Mouse (Mus musculus) heart, adult 9 months (tissue): Measurements from ENCODE around the gene Il4i1.

ENCODE experiments used
- DNase-seq, 2 experiments: peaks; one replicate each; pipeline ENCODE4 v3.0.0; 2022; ENCODE audit warnings: low spot score in 2 of 2

Il4i1 gene

GRCm38 (mm10) chr7:44848561-44849415, 32.6 kb downstream of the Il4i1 start, which contains the start of the genes Akt1s1 and Tbc1d17:
Gene Akt1s1 (plus strand): TSS chr7:44848991.
Gene Tbc1d17 (minus strand): TSS chr7:44849079.
- peak; percentile 100 for DNase-seq

- DNase-seq = peak; percentile 89 to 94
Observed at GRCm38 (mm10) chr7:44849416-44850111, 33.4 kb downstream of the Il4i1 start.

- no peak for DNase-seq
Observed at GRCm38 (mm10) chr7:44850146-44850545, 34.0 kb downstream of the Il4i1 start.

GRCm38 (mm10) chr7:44850789-44851624, 34.8 kb downstream of the Il4i1 start:
- no peak for DNase-seq

- DNase-seq = no peak
Observed at GRCm38 (mm10) chr7:44851625-44852234, 35.5 kb downstream of the Il4i1 start.

GRCm38 (mm10) chr7:44852259-44853027, 36.3 kb downstream of the Il4i1 start:
- DNase-seq = no peak

GRCm38 (mm10) chr7:44853065-44853464, 36.9 kb downstream of the Il4i1 start:
- no peak for DNase-seq

- no peak for DNase-seq
Observed at GRCm38 (mm10) chr7:44853596-44854355, 37.6 kb downstream of the Il4i1 start.

- DNase-seq = peak; percentile 91 to 93
Observed at GRCm38 (mm10) chr7:44854356-44855031, 38.3 kb downstream of the Il4i1 start.

- DNase-seq = no peak
Observed at GRCm38 (mm10) chr7:44855036-44855435, 38.8 kb downstream of the Il4i1 start.

- no peak for DNase-seq
Observed at GRCm38 (mm10) chr7:44856265-44856916, 40.2 kb downstream of the Il4i1 start.

- peak; percentile 83 to 89 for DNase-seq
Observed at GRCm38 (mm10) chr7:44857042-44857552, 40.9 kb downstream of the Il4i1 start, which contains the start of gene Pnkp. Gene Pnkp (plus strand): TSS chr7:44857139.

- DNase-seq = no peak
Observed at GRCm38 (mm10) chr7:44857905-44858304, 41.7 kb downstream of the Il4i1 start.

- DNase-seq = no peak
Observed at GRCm38 (mm10) chr7:44859896-44860295, 43.7 kb downstream of the Il4i1 start.

GRCm38 (mm10) chr7:44860576-44861428, 44.6 kb downstream of the Il4i1 start:
- peak in 1 of 2 experiments; percentile 56 for DNase-seq

- no peak for DNase-seq
Observed at GRCm38 (mm10) chr7:44861429-44861816, 45.2 kb downstream of the Il4i1 start.

- DNase-seq = no peak
Observed at GRCm38 (mm10) chr7:44862434-44862833, 46.2 kb downstream of the Il4i1 start.

- DNase-seq = no peak
Observed at GRCm38 (mm10) chr7:44863210-44863609, 47.0 kb downstream of the Il4i1 start.
